Mouse (Mus musculus): ENCODE measurements around the gene 2210407C18Rik. TPM values are rescaled to one million over a fixed set of nuclear protein-coding genes. Genes with fewer than 3 reads are reported as not detected.
A peak's percentile ranks its signal among the peaks of the same experiment; 100 is the strongest.

Gene 2210407C18Rik
- polyA plus RNA-seq, 1 experiment from 2014 or later: not detected

DNA sequence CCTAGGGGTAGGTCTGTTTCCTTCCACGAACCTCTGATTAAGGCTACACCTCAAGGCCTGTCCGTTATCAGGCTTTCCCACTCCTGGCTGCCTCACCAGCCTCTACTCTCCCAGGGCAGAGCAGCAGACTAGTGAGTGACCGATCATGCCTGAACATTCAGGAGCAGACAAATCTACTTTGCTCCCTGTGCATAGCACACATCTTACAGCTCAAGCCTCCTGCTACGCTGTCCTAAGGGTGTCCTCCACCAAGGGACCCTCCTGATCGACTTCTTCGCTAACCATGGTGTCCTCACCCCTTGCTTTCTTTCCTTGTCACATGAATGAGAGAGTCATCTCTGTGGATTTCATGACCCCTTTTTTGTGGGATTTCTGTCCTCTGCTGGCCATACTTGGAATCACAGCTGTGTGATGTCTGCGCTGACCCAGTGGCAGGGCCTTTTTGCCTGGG, 28.0 kb downstream of the 2210407C18Rik start:
- Histone ChIP-seq H3K9me3 (no peaks in the 10 kb centered on the region), H3K27me3 (ENCODE audit: insufficient read depth, poor library complexity, severe bottlenecking) (no peaks in the 10 kb centered on the region), H3K4me1 (replicated peaks) (no peaks in the 10 kb centered on the region), H3K27ac (peak overlapping the region; percentile 29; the same call in 1 of the 2 replicates), H3K36me3 (no peaks in the 10 kb centered on the region), H3K4me3 (no peak overlapping the region)
- peak; percentile 38 for DNase-seq (ENCODE audit: low spot score)
- 77% methylated on average over 7 of the region's 7 CpGs for WGBS

DNA sequence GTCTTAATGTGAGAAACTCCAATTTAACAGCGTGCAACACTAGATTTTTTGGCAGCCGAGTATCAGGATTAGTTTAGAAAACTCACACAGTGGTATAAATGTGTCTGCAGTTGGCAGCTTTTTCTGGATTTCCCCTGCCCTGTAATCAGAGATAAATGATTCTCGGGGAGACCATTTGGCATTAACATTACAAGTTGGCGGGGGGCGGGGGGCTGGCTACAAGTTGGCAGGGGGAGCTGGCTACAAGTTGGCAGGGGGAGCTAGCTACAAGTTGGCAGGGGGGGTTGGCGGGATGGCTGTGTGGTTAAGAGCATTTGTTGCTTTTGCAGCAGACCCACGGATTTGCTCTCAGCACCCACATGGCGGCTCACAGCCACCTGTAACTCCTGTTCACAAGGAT, 37.2 kb downstream of the 2210407C18Rik start:
- H3K4me1 ChIP-seq (replicated peaks): no peaks in the 10 kb centered on the region
- no peaks in the 10 kb centered on the region for H3K27me3 ChIP-seq (ENCODE audit: insufficient read depth, poor library complexity, severe bottlenecking)
- 85% methylated on average over 8 of the region's 8 CpGs for WGBS
- DNase-seq (ENCODE audit: low spot score): no peak
- H3K36me3 ChIP-seq: no peaks in the 10 kb centered on the region
- no peak overlapping the region for H3K4me3 ChIP-seq
- no peaks in the 10 kb centered on the region for H3K9me3 ChIP-seq
- H3K27ac ChIP-seq: no peak overlapping the region

DNA sequence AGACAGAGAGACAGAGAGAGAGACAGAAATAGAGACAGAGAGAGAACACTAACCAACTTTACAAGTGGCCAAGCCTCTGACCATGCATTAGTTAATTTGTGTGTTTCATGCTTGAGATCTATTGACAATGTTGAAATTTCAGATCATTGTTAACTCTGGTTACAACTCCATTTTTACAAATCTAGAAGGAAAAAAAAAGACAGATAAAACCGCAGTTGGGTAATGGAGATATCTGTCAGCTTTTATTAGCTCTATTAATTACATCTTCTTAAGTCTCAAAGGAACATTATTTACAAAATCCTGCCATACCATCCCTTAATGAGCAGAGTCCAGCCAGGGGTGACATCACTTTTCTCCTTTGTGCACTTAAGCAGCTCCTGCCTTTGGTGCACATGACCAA, 38.4 kb downstream of the 2210407C18Rik start, which contains the start of gene Olfr325:
Olfr325 (plus strand) TSS at position 301 of the 400 bp plus-strand sequence.
- Histone ChIP-seq H3K4me1 (replicated peaks) (no peaks in the 10 kb centered on the region), H3K9me3 (no peaks in the 10 kb centered on the region), H3K4me3 (no peak within 1 kb of the TSS), H3K36me3 (no peaks in the 10 kb centered on the region), H3K27me3 (ENCODE audit: insufficient read depth, poor library complexity, severe bottlenecking) (no peaks in the 10 kb centered on the region), H3K27ac (no peak within 1 kb of the TSS)
- DNase-seq (ENCODE audit: low spot score): no peak
- 89% methylated on average over 1 of the region's 1 CpGs for WGBS

DNA sequence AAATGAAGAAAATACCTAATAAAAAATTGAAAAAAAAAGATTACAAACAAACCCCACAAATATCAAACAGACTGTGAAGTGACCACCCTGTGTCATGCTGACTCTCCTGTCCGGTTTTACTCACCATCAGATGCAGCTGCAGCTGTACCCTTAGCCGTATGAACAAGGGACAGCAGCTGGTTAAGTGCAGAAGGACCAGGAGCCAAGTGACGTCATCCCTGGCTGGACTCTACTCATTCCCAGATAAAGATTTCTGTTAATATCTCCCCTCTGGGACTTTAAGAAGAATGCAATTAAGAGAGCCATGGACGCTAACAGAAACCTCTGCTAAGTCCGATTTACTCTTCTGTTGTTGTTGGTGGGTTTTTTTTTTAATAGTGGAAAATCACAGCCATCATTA, 45.5 kb downstream of the 2210407C18Rik start, which contains the start of gene Olfr224:
Olfr224 (minus strand) TSS at position 149 of the 400 bp plus-strand sequence.
- no peaks in the 10 kb centered on the region for H3K9me3 ChIP-seq
- H3K27ac ChIP-seq: no peak within 1 kb of the TSS
- no peaks in the 10 kb centered on the region for H3K36me3 ChIP-seq
- no peak for DNase-seq (ENCODE audit: low spot score)
- H3K27me3 ChIP-seq (ENCODE audit: insufficient read depth, poor library complexity, severe bottlenecking): no peaks in the 10 kb centered on the region
- 78% methylated on average over 5 of the region's 5 CpGs for WGBS
- no peaks in the 10 kb centered on the region; the same call in 1 of the 2 replicates for H3K4me1 ChIP-seq (replicated peaks)
- no peak within 1 kb of the TSS for H3K4me3 ChIP-seq

Other genes with a start within 250 kb of the 2210407C18Rik start
- gene Lypd8, start 237.0 kb downstream of the 2210407C18Rik start, polyA plus RNA-seq (2016; fragmentation: Nextera tagmentation; extraction: Ambion mirVana): not detected in 2 replicates
- gene 1810065E05Rik, start 195.0 kb downstream of the 2210407C18Rik start, polyA plus RNA-seq (2016; fragmentation: Nextera tagmentation; extraction: Ambion mirVana): not detected in 2 replicates
- gene Gm12253, start 183.5 kb downstream of the 2210407C18Rik start, polyA plus RNA-seq (2016; fragmentation: Nextera tagmentation; extraction: Ambion mirVana): not detected in 2 replicates
- gene Lypd9, start 163.2 kb downstream of the 2210407C18Rik start, polyA plus RNA-seq (2016; fragmentation: Nextera tagmentation; extraction: Ambion mirVana): not detected in 2 replicates
- not detected in 2 replicates for gene Olfr30, start 153.8 kb downstream of the 2210407C18Rik start, polyA plus RNA-seq (2016; fragmentation: Nextera tagmentation; extraction: Ambion mirVana)
- gene Olfr332, start 123.5 kb downstream of the 2210407C18Rik start, polyA plus RNA-seq (2016; fragmentation: Nextera tagmentation; extraction: Ambion mirVana): not detected in 2 replicates
- gene Olfr331, start 113.5 kb downstream of the 2210407C18Rik start, polyA plus RNA-seq (2016; fragmentation: Nextera tagmentation; extraction: Ambion mirVana): not detected in 2 replicates
- not detected in 2 replicates for gene Olfr330, start 81.2 kb downstream of the 2210407C18Rik start, polyA plus RNA-seq (2016; fragmentation: Nextera tagmentation; extraction: Ambion mirVana)
- gene Olfr329-ps, start 69.7 kb downstream of the 2210407C18Rik start, polyA plus RNA-seq (2016; fragmentation: Nextera tagmentation; extraction: Ambion mirVana): not detected in 2 replicates
- gene Olfr328, start 60.4 kb downstream of the 2210407C18Rik start, polyA plus RNA-seq (2016; fragmentation: Nextera tagmentation; extraction: Ambion mirVana): not detected in 2 replicates
- gene Olfr224, start 45.5 kb downstream of the 2210407C18Rik start, polyA plus RNA-seq (2016; fragmentation: Nextera tagmentation; extraction: Ambion mirVana): not detected in 2 replicates
- not detected in 2 replicates for gene Olfr325, start 38.3 kb downstream of the 2210407C18Rik start, polyA plus RNA-seq (2016; fragmentation: Nextera tagmentation; extraction: Ambion mirVana)
- not detected in 2 replicates for gene Olfr324, start 21.0 kb downstream of the 2210407C18Rik start, polyA plus RNA-seq (2016; fragmentation: Nextera tagmentation; extraction: Ambion mirVana)
- gene Olfr323, start 14.4 kb upstream of the 2210407C18Rik start, polyA plus RNA-seq (2016; fragmentation: Nextera tagmentation; extraction: Ambion mirVana): not detected in 2 replicates
- gene Trim58, start 24.4 kb upstream of the 2210407C18Rik start, polyA plus RNA-seq (2016; fragmentation: Nextera tagmentation; extraction: Ambion mirVana): 0.54 and 0.60 TPM in 2 replicates
- gene Olfr322, start 42.7 kb upstream of the 2210407C18Rik start, polyA plus RNA-seq (2016; fragmentation: Nextera tagmentation; extraction: Ambion mirVana): not detected in 2 replicates
- gene Olfr320, start 65.0 kb upstream of the 2210407C18Rik start, polyA plus RNA-seq (2016; fragmentation: Nextera tagmentation; extraction: Ambion mirVana): not detected in 2 replicates
- not detected in 2 replicates for gene Olfr319, start 83.1 kb upstream of the 2210407C18Rik start, polyA plus RNA-seq (2016; fragmentation: Nextera tagmentation; extraction: Ambion mirVana)
- gene Olfr318, start 107.9 kb upstream of the 2210407C18Rik start, polyA plus RNA-seq (2016; fragmentation: Nextera tagmentation; extraction: Ambion mirVana): not detected in 2 replicates
- not detected in 2 replicates for gene Olfr317, start 123.1 kb upstream of the 2210407C18Rik start, polyA plus RNA-seq (2016; fragmentation: Nextera tagmentation; extraction: Ambion mirVana)
- gene Olfr316, start 136.7 kb upstream of the 2210407C18Rik start, polyA plus RNA-seq (2016; fragmentation: Nextera tagmentation; extraction: Ambion mirVana): not detected in 2 replicates
- not detected in 2 replicates for gene Olfr315, start 157.1 kb upstream of the 2210407C18Rik start, polyA plus RNA-seq (2016; fragmentation: Nextera tagmentation; extraction: Ambion mirVana)
- gene Olfr314, start 166.9 kb upstream of the 2210407C18Rik start, polyA plus RNA-seq (2016; fragmentation: Nextera tagmentation; extraction: Ambion mirVana): not detected in 2 replicates
- 8.4 and 19.1 TPM in 2 replicates for gene Fam183b, start 185.9 kb upstream of the 2210407C18Rik start, polyA plus RNA-seq (2016; fragmentation: Nextera tagmentation; extraction: Ambion mirVana)
- not detected in 2 replicates for gene Olfr313, start 198.9 kb upstream of the 2210407C18Rik start, polyA plus RNA-seq (2016; fragmentation: Nextera tagmentation; extraction: Ambion mirVana)
- not detected in 2 replicates for gene Olfr312, start 213.2 kb upstream of the 2210407C18Rik start, polyA plus RNA-seq (2016; fragmentation: Nextera tagmentation; extraction: Ambion mirVana)
- gene Olfr311, start 223.2 kb upstream of the 2210407C18Rik start, polyA plus RNA-seq (2016; fragmentation: Nextera tagmentation; extraction: Ambion mirVana): not detected in 2 replicates
- gene Gm12258, start 231.1 kb upstream of the 2210407C18Rik start, polyA plus RNA-seq (2016; fragmentation: Nextera tagmentation; extraction: Ambion mirVana): 10.0 and 12.0 TPM in 2 replicates